Mouse (Mus musculus): ENCODE measurements around the gene Dusp15.

DNA sequence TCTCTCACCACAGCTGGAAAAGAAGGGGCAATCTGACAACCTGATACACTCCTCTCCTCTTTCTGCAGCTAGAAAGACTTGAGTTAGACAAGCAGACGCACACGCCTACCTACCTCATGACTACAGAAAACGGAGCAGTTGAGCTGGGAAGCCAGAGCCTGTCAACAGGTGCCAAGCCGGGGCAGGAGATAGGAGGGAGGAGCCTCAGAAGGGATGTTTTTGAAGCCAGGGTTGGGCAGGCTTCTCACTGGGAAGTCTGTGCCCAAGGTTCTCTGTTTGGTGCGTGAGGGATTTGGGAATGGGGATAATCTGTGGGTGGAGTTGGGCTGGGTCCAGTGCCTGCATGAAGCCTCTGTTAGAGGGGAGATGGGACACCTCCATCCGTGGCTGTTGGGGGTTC, 40.1 kb downstream of the Dusp15 start:
- TF ChIP-seq CTCF (IDR thresholded peaks at IDR 0.05; ENCODE audit: extremely low read depth, insufficient read depth, insufficient read length, insufficient replicate concordance): no peak
- no peak for TF ChIP-seq POLR2A (IDR thresholded peaks at IDR 0.05; ENCODE audit: low read depth, low read length)

Data from spleen, adult 2 months (tissue).